Mouse (Mus musculus): ENCODE data around the gene Entpd7. TPM values are rescaled to one million over a fixed set of nuclear protein-coding genes. Genes with fewer than 3 reads are reported as not detected.

Gene Entpd7
- total and polyA plus RNA-seq, 2 experiments = 1.5 to 2.0 TPM

- Histone ChIP-seq H3K27ac (replicated peaks; ENCODE audit: insufficient read depth, low read depth, low read length) (no peak overlapping the region), H3K36me3 (ENCODE audit: control insufficient read depth, insufficient read depth, low read length) (no peaks in the 10 kb centered on the region), H3K27me3 (ENCODE audit: control insufficient read depth, insufficient read depth, low read length) (no peaks in the 10 kb centered on the region), H3K4me1 (ENCODE audit: control insufficient read depth, insufficient read depth, low read length) (peaks cover 9% of the 10 kb centered on the region), H3K4me3 (ENCODE audit: insufficient read depth, low read depth, low read length) (no peak overlapping the region), H3K9ac (ENCODE audit: low read depth, low read length) (no peak overlapping the region), H3K79me2 (ENCODE audit: control insufficient read depth, insufficient read depth, low read length) (peaks cover 9% of the 10 kb centered on the region; the same call in 1 of the 2 replicates)
- DNase-seq (ENCODE audit: extremely low read depth, low read depth, low spot score) = peak; percentile 26
- 80% methylated on average over 8 of the region's 8 CpGs for WGBS
- no peak for TF ChIP-seq POLR2A (IDR thresholded peaks at IDR 0.05; ENCODE audit: extremely low read depth, insufficient read depth, low read length)
Measured at GRCm38 (mm10) chr19:43669136-43669759, 20.2 kb upstream of the Entpd7 start.

DNA sequence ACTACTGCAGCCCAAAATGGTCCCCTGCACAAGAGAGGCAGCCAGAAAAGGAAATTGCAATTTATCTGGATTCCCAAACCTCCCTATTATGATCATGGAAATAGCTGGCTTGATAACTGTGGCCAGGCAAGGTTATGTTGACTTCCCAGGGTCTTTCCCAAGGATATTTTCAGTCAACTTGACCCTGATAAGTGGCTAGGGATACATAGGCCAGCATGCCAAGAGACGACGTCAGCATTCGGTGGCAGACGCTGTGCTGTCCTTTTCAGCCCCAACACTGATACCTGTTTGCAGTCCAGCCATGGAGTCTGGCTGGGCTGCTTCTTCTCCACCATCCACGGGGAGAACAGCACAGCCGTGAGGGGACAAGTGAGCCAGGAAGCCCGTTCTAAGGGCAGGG is 18.4 kb upstream of the Entpd7 start:
- Histone ChIP-seq H3K4me3 (ENCODE audit: insufficient read depth, low read depth, low read length) (no peak overlapping the region), H3K27me3 (ENCODE audit: control insufficient read depth, insufficient read depth, low read length) (no peaks in the 10 kb centered on the region), H3K36me3 (ENCODE audit: control insufficient read depth, insufficient read depth, low read length) (no peaks in the 10 kb centered on the region), H3K4me1 (ENCODE audit: control insufficient read depth, insufficient read depth, low read length) (peaks cover 9% of the 10 kb centered on the region), H3K27ac (replicated peaks; ENCODE audit: insufficient read depth, low read depth, low read length) (peak overlapping the region; percentile 24), H3K79me2 (ENCODE audit: control insufficient read depth, insufficient read depth, low read length) (peaks cover 9% of the 10 kb centered on the region; the same call in 1 of the 2 replicates), H3K9ac (ENCODE audit: low read depth, low read length) (no peak overlapping the region)
- TF ChIP-seq CTCF (IDR thresholded peaks at IDR 0.05; ENCODE audit: low read depth, low read length) (no peak), POLR2A (IDR thresholded peaks at IDR 0.05; ENCODE audit: extremely low read depth, insufficient read depth, low read length) (no peak)
- WGBS = 69% methylated on average over 7 of the region's 7 CpGs
- DNase-seq (ENCODE audit: extremely low read depth, low read depth, low spot score) = no peak

DNA sequence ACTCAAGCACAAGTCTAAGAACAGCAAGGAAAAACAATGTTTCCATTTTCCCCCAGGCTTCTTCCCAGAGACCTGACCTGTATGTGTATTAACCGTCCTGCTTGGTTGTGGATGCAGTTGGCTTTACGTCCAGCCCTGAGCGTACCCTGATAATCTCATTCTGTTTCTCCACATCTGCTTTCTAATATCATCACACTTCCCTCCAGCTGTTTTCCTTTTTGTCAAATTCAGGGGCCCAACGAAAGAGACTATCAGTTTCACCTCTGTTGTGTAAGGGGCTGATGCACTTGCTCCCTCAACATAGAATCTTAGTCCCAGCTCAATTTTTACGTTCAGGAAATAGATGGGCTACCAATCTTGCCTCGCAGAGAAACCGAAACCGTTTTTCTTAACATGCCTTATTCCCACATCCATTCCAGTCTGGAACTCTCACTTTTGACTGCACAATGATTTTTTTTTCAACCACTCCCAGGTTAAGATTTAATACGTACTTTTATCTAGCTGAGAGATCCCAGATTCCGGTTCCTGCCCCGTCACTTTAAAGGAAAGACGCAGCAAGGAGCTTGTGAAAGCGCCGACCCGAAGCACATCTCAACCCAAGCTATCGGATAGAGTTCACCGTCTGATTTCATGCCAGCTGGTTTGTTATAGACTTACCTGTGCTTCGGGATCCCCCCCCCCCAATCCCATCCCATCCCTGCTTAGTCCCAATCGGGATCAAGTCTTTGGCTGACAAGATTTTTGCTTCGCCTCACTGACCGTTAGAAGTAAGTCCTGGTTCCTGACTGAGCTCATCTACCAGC is 15.8 kb upstream of the Entpd7 start:
- peak overlapping the region; percentile 92 for H3K9ac ChIP-seq (ENCODE audit: low read depth, low read length)
- peaks cover 9% of the 10 kb centered on the region; the same call in 1 of the 2 replicates for H3K79me2 ChIP-seq (ENCODE audit: control insufficient read depth, insufficient read depth, low read length)
- TF ChIP-seq CTCF (IDR thresholded peaks at IDR 0.05; ENCODE audit: low read depth, low read length) (no peak), POLR2A (IDR thresholded peaks at IDR 0.05; ENCODE audit: extremely low read depth, insufficient read depth, low read length) (no peak)
- no peaks in the 10 kb centered on the region for H3K36me3 ChIP-seq (ENCODE audit: control insufficient read depth, insufficient read depth, low read length)
- no peaks in the 10 kb centered on the region for H3K27me3 ChIP-seq (ENCODE audit: control insufficient read depth, insufficient read depth, low read length)
- 8% methylated on average over 21 of the region's 21 CpGs for WGBS
- H3K27ac ChIP-seq (replicated peaks; ENCODE audit: insufficient read depth, low read depth, low read length) = peak overlapping the region; percentile 45
- DNase-seq (ENCODE audit: extremely low read depth, low read depth, low spot score) = no peak
- peak overlapping the region; percentile 66 for H3K4me3 ChIP-seq (ENCODE audit: insufficient read depth, low read depth, low read length)
- peaks cover 9% of the 10 kb centered on the region for H3K4me1 ChIP-seq (ENCODE audit: control insufficient read depth, insufficient read depth, low read length)

GRCm38 (mm10) chr19:43674316-43674689 is 15.2 kb upstream of the Entpd7 start:
- no peak for TF ChIP-seq CTCF (IDR thresholded peaks at IDR 0.05; ENCODE audit: low read depth, low read length)
- no peak for TF ChIP-seq POLR2A (IDR thresholded peaks at IDR 0.05; ENCODE audit: extremely low read depth, insufficient read depth, low read length)
- peaks cover 9% of the 10 kb centered on the region; the same call in 1 of the 2 replicates for H3K79me2 ChIP-seq (ENCODE audit: control insufficient read depth, insufficient read depth, low read length)
- H3K36me3 ChIP-seq (ENCODE audit: control insufficient read depth, insufficient read depth, low read length) = no peaks in the 10 kb centered on the region
- H3K27me3 ChIP-seq (ENCODE audit: control insufficient read depth, insufficient read depth, low read length) = no peaks in the 10 kb centered on the region
- H3K27ac ChIP-seq (replicated peaks; ENCODE audit: insufficient read depth, low read depth, low read length) = peak overlapping the region; percentile 45
- peaks cover 9% of the 10 kb centered on the region for H3K4me1 ChIP-seq (ENCODE audit: control insufficient read depth, insufficient read depth, low read length)
- DNase-seq (ENCODE audit: extremely low read depth, low read depth, low spot score) = peak; percentile 66
- peak overlapping the region; percentile 66 for H3K4me3 ChIP-seq (ENCODE audit: insufficient read depth, low read depth, low read length)
- WGBS = under 1% methylated on average over 28 of the region's 29 CpGs
- H3K9ac ChIP-seq (ENCODE audit: low read depth, low read length) = peak overlapping the region; percentile 92

- no peaks in the 10 kb centered on the region for H3K36me3 ChIP-seq (ENCODE audit: control insufficient read depth, insufficient read depth, low read length)
- TF ChIP-seq POLR2A (IDR thresholded peaks at IDR 0.05; ENCODE audit: extremely low read depth, insufficient read depth, low read length) (peak; percentile 66), CTCF (IDR thresholded peaks at IDR 0.05; ENCODE audit: low read depth, low read length) (peak; percentile 76)
- peak within 1 kb of the TSS; percentile 92 for H3K9ac ChIP-seq (ENCODE audit: low read depth, low read length)
- DNase-seq (ENCODE audit: extremely low read depth, low read depth, low spot score) = peak; percentile 100
- H3K79me2 ChIP-seq (ENCODE audit: control insufficient read depth, insufficient read depth, low read length) = peaks cover 9% of the 10 kb centered on the region; the same call in 1 of the 2 replicates
- H3K4me3 ChIP-seq (ENCODE audit: insufficient read depth, low read depth, low read length) = peak within 1 kb of the TSS; percentile 66
- 1% methylated on average over 77 of the region's 79 CpGs for WGBS
- H3K27me3 ChIP-seq (ENCODE audit: control insufficient read depth, insufficient read depth, low read length) = no peaks in the 10 kb centered on the region
- peaks cover 9% of the 10 kb centered on the region for H3K4me1 ChIP-seq (ENCODE audit: control insufficient read depth, insufficient read depth, low read length)
- H3K27ac ChIP-seq (replicated peaks; ENCODE audit: insufficient read depth, low read depth, low read length) = peak within 1 kb of the TSS; percentile 81
Measured at GRCm38 (mm10) chr19:43674730-43675524, 14.5 kb upstream of the Entpd7 start, which contains the start of gene Slc25a28. Slc25a28 (minus strand) TSS chr19:43674881.
